Mouse (Mus musculus): ENCODE measurements around the gene Nat9.

Nat9 gene

DNA sequence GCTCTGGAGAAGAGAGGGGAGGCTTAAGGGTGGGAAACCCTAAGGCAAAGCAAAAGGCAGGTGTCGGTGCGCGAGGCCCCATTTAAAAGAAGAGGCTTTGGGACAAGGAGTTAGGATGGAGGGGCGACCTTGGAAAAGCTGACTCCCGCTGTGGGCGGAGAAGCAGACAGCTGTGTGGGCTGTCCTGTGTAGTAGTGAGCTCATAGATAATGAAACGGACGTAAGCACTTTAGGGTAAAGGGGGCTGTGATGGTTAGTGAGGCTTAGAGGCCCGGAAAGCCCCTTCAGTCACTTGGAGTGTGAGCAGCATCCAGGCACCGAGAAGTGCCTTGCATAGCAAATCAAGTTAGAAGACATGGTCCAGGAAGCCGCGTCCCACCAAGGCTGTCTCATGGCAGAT, at the start of gene Nat9:
Nat9 (minus strand) TSS at position 167 of the 400 bp plus-strand sequence.
- no peak for DNase-seq (ENCODE audit: low spot score)

DNA sequence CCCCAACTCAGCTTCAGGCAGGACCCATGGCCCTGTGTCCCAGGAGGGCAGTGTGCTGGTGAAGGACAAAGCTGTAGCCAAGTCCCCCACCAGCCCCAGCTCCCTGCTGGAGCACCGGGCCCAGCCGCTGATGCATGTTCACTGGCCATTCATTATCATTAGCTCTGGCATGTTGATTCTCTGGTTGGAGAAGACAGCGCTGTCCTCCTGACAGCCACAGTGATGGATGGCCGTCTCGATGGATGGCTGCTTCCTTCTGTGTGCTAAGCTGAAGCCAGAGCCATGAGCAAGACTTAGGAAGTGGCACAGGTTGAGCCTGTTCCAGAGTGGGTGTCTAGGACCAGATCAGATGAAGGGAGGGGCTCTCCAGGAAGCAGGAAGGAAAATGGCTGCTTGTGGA, 48.9 kb upstream of the Nat9 start:
- no peak for DNase-seq (ENCODE audit: low spot score)

GRCm38 (mm10) chr11:115234320-115235044, 46.8 kb upstream of the Nat9 start:
- DNase-seq (ENCODE audit: low spot score) = no peak

DNA sequence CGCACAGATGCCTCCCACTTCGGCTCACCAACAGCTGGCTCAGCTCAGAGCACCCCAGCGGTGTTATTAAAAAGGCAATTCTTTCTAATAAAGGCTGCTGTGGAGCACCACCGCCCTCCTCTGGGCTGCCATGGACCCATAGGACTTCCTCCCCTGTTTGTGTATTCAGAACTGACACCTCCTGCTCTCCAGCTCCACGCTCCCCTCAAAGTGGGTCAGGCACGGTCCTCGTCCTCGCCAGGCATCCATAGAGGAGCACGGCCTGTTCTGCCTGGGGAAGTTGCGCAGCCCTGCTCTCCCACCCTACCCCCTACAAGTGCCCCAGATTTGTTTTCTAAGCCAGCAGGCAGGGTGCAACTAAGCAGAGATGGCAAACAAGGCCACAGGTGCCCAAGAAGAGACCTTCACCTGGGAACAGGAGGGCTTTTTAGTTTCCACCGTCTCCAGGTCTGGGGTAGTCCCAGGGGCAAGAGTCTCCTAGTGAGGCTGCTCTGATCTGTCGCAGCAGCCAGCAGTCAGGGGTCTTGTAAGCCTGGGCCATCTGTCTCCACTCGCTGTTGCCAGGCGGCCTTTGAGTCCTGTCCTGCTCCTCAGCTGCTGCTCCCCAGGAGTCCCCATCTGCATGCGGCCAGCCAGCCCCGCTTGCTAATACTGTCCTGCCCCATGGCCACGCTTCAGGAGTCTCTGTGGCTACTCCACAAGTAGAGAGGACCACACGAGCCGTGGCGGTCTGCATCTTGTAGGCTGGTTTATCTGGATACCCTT, 46.0 kb upstream of the Nat9 start:
- no peak for DNase-seq (ENCODE audit: low spot score)

DNA sequence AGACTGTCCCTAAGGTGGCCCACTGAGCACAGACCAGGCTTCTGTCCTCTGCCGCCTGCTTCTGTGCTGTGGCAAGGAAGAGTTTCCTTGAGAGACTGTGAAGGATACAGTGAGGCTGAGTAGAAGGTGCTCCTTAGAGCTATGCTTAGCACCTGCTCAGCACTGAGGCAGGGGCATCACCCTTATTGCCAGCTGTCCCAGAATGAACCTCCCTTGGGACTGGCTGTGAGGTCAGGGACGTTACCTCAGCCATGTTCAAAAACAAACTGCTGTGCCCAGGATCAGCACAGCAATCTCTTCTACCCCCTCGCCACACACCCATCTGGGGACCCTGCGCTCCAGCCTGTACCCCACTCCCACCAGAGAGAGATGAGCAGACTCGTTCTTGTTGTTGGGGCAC, 45.2 kb upstream of the Nat9 start:
- DNase-seq (ENCODE audit: low spot score) = no peak

DNA sequence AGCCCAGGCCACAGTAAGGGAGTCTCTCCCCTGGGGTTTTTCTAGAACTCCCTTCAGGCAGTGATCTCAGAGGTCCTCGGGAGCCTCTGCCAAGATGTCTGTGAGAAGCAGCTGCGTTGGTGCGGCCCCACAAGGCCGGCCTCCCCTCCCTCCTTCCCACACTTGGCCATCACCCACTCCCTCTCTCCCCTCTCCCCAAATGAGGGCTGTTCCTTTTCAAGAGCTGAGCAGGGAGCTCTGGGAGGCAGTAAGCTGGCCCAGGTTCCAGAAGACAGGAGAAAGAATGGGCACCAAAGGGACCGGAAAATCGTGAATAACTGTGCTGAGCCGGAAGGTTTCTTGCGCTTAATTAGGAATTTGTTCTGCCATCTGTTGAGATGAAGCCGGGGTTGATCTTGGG, 44.3 kb upstream of the Nat9 start:
- no peak for DNase-seq (ENCODE audit: low spot score)

- DNase-seq (ENCODE audit: low spot score) = no peak
Measured at GRCm38 (mm10) chr11:115231168-115231915, 43.7 kb upstream of the Nat9 start.

DNA sequence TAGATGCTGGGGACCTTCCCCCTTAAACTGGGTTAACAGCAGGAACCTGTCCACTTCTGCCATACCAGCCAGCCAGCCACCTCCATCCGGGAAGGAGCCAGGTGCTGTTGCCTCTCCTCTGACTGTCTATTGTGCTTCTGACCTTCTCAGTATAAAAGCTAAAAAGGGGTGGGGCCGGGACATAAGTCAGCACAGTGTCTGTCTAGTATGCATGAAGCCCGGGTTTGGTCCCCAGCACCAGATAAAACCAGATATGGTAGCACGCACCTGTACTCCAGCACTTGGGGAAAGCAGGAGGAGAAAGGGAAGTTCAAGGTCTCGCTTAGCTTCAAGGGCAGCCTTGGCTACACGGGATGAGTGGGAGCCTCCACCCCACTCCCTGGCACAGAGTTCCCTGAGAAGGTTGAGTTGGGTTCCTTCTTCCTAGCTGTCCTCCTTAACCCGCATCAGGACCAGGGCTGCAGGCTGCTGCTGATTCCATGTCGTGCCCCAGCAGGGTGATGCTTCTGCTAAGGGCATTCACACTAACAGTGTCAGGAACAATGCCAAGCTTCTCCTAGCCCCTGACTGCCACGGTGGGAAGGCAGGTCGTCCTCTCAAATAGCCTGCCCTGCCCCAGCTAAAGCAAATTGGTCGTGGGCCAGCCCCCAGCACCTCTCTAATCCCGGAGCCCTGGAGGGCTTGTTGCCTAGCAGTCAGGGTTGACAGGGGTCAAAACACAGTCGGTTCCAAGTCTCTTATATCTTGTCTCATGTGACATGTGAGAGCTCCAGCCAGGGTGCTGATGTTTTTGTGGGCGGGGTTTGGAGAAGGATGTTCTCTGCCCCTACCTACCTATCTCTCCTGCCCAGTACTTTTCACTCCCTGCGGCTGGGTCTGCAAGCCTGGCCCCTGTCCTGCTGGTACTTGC, 41.6 kb upstream of the Nat9 start:
- DNase-seq (ENCODE audit: low spot score) = no peak

DNA sequence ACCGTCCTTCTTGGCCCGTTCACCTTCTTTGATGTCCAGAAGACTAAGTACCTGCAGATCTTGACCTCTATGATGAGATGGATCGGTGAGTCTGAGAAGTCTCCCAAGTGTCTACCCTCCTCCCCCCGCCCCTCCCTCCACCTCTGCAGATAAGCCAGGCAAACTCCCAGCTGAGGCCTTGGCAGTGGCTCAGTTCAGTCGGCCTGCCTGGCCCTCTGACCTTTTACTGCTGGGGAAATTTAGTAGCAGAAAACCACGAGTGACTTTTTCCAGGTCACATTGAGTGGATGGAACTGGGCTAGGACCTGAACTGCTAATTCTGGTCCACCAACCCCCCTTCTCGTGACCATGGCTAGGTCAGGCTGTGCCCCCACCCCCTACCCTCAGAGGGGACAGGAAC, 40.8 kb upstream of the Nat9 start:
- DNase-seq (ENCODE audit: low spot score) = no peak

DNA sequence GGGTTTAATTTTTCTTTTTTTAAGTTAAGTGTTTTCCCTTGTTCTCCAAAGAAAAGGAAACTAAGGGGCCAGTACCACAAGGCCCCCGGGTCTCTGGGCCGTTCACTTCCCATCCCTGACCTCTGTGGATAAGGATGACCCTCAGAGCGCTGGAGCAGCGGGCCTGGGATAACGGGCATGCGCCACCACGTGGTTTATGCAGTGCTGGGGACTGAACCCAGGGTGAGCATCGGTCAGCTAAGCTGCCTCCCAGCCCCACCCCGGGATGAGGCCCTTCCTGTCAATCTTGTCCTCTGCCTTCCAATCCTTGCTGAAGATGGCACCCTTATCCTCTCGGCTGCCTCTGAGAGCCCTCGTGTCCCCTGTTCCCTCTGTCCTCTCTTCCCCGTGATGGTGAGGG, 40.0 kb upstream of the Nat9 start:
- DNase-seq (ENCODE audit: low spot score) = no peak

DNA sequence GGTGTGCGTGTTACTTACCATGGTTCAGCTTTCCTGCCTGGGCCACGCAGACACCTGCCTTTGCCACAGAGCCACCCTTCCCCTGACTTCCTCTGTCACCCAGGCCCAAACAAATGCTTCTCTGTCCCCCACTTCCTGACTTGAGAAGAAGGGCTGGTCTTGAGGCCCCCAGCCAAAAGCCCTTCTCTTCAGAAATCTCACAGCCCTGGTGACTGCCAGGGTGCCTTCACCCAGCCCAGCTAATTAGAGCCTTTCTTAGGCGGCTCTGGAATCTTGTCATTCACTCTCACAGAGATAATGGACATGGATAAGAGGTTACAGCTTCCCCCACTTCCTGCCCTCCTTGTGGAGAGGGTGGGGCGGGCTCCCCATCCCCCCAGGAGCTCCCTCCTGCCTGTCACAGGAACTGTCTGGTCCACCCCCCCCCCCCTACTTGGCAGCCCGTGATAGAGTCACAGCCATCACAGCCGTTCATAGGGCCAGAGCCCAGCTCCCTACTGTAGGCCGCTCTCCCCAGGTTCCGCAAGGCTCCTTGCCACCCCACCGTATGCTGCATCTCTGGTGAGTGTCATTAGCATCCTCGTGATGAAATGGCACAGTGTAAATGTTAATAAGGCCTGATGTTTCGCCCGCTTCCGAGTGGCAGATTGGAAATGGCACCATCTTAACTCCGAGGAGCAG, 39.3 kb upstream of the Nat9 start:
- DNase-seq (ENCODE audit: low spot score) = no peak

DNA sequence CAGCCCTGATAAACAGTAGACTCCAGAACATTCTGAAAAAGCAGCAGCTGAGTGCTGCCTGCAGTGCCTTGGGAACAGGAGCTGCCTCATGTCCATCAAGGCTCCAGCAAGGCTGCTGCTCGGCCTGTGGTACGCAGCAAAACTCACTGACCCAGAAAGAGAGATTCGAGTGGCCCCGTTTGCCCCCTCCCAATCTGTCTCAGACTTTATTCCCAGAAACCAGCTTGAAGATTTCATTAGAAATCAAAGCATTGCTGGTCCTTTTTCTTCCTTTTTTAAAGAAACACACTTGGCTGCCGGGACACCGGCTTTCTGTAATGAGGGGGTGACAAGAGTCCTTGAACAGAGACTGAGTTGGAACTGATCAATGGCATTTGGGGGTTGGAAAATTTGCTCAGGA, 37.6 kb upstream of the Nat9 start:
- DNase-seq (ENCODE audit: low spot score) = no peak

GRCm38 (mm10) chr11:115224889-115225288, 37.2 kb upstream of the Nat9 start:
- DNase-seq (ENCODE audit: low spot score) = no peak

GRCm38 (mm10) chr11:115223877-115224276, 36.2 kb upstream of the Nat9 start:
- no peak for DNase-seq (ENCODE audit: low spot score)

DNA sequence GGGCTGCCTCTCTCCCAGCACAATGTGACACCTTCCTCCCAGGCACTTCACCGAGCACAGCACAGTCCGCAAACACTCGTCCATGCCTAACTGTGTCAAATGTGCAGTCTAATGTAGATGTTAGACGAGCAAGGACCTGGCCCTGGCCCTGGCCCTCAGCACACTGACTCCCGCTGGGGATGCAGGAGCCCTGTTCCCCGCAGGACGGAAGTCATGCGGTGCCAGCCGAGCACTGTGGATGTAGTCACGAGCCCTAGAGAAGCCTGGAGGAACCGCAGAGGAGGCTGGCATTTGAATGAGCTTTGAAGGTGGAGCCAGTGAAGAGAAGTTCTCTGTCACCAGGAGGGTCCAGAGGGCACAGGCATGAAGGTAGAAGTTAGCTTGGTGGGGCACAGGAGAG, 35.8 kb upstream of the Nat9 start:
- no peak for DNase-seq (ENCODE audit: low spot score)

- DNase-seq (ENCODE audit: low spot score) = no peak
Measured at GRCm38 (mm10) chr11:115222570-115222969, 34.9 kb upstream of the Nat9 start.

DNA sequence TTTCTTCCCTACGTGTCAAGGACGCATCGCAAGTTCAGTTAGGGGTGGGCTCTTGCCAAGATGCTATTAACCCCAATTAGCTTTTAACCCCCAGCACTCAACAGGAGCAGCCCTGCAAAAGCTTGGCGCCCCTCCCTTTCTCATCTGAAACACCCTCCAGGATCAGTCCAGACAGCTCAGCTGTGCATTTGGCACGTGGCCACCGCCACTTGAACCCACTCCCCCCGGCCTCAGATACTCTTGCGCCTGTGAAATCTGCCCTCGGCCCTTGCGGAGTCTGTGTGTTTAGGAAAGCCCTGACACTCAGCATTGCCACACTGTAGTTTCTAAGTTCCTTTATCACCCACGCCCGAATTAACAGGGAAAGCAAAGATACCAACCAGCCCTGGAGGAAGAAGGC, 34.4 kb upstream of the Nat9 start:
- no peak for DNase-seq (ENCODE audit: low spot score)

- DNase-seq (ENCODE audit: low spot score) = no peak
Measured at GRCm38 (mm10) chr11:115219685-115220084, 32.0 kb upstream of the Nat9 start.

DNA sequence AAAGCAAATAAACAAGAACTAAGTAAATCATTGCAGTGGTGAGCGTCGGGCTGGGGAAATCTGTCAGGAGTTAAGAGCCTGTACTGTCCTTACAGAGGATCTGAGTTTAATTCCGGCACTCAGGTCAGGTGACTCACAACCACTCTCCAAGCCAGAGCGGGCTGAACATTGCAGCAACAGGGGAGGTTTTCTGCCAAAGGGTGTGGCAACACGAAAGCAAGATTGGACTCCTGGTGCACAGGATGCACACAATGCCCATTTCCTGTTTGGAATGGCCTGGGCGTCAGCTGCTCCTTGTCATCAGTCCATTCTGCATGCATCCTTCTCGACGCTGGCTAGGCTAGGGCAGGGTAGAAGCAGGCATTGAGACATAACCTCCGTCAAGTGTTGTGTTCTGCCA, 31.6 kb upstream of the Nat9 start:
- DNase-seq (ENCODE audit: low spot score) = no peak

DNA sequence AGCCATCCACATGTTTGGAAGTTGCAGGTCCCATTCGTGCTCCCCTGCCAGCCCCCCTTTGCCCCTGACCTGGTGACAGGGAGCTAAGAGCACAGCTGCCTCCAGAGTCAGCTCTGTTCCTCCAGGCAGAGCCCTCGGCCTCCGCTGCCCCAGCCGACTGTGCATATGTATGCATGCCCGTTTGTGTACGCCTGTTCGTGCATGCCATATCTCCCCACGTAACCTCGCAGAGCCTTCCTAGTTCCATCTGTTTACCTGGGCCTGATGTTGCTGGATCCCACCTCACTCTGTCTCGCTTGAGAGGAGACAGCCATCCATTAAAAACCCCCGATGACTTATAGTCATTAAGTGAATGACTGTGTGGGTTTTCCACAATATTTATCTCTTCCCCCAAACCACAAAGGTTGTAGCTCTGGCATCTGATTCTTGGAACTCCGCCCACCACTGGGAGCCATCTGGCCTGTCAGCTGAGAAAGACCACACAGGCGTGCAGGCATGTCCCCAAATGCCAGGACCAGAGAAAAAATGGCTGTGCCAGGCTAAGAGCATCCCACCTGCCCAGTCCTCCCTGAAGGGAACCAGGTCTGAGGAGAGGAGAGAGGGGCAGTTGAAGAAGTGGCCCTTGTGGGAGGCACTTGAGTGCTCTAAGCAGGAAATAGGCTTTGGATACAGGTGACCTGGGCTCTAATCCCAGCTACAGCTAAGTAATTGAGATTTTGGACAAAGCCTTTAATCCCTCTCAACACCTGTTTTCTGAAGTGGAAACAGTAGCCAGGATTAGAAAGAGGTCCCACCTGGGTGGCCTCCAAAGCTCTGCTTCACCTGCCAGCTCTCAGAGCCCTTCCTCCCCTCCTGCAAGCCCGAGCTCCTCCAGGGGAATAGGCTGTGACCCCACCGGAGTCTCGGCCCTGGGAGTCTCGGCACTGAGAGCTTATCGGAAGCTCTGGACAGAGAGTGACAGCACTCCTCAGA, 30.1 kb upstream of the Nat9 start:
- DNase-seq (ENCODE audit: low spot score) = no peak
